13 mouse cellular contexts compared by ENCODE assay signal in genomic region chr6:144339554-144339953, GRCm38 (mm10).
DNase-seq lines count a peak whose midpoint lies in the region; ATAC-seq and TF ChIP-seq lines count a peak whose summit lies in the region.
"Had no signal": no experiment of that assay in that cellular context is flagged by ENCODE, and none has a peak within 500 bp of the region (broad histone marks: within the 10 kb centered on the region; RNA-seq: fewer than 3 reads in every experiment).

No protein-coding gene starts in this region.

- H3K4me1 ChIP-seq in hindbrain, postnatal 0 days (ENCODE audit: insufficient read depth, low read length), result no peaks in the 10 kb centered on the region
- H3K4me1 ChIP-seq in hindbrain, embryonic 13.5 days (replicated peaks), result peaks cover 13% of the 10 kb centered on the region
- H3K4me1 ChIP-seq in lung, embryonic 14.5 days (ENCODE audit: insufficient read depth), result no peaks in the 10 kb centered on the region; the same call in 1 of the 2 replicates
- no peaks in the 10 kb centered on the region for H3K4me1 ChIP-seq in MEL (ENCODE audit: control insufficient read depth in 1 of 2, insufficient read depth in 2 of 2, low read length in 2 of 2)
- H3K4me1 ChIP-seq: embryonic facial prominence, embryonic 13.5 days; kidney, embryonic 15.5 days; limb, embryonic 12.5 days had no signal

- H3K27me3 ChIP-seq in hindbrain, postnatal 0 days (ENCODE audit: insufficient read depth, low read length), result no peaks in the 10 kb centered on the region
- peaks cover 3% of the 10 kb centered on the region; the same call in 1 of the 2 replicates for H3K27me3 ChIP-seq in hindbrain, embryonic 13.5 days
- H3K27me3 ChIP-seq in lung, embryonic 14.5 days (ENCODE audit: insufficient read depth, low read length), result no peaks in the 10 kb centered on the region
- no peaks in the 10 kb centered on the region for H3K27me3 ChIP-seq in MEL (ENCODE audit: control insufficient read depth in 1 of 2, insufficient read depth in 2 of 2, low read length in 2 of 2)
- no peaks in the 10 kb centered on the region for H3K27me3 ChIP-seq in splenic B cell, adult 2 months (ENCODE audit: control insufficient read depth, insufficient read depth, low read length, poor library complexity, severe bottlenecking)
- H3K27me3 ChIP-seq: kidney, embryonic 15.5 days; limb, embryonic 12.5 days had no signal

- H3K9ac ChIP-seq in hindbrain, postnatal 0 days (replicated peaks; ENCODE audit: low read length), result no peak overlapping the region
- H3K9ac ChIP-seq in hindbrain, embryonic 13.5 days, result no peak overlapping the region
- no peak overlapping the region for H3K9ac ChIP-seq in lung, embryonic 14.5 days
- H3K9ac ChIP-seq in MEL (ENCODE audit: control insufficient read depth, low read depth, low read length, poor library complexity, severe bottlenecking), result no peak overlapping the region
- H3K9ac ChIP-seq: embryonic facial prominence, embryonic 13.5 days; hindbrain, embryonic 15.5 days; kidney, embryonic 15.5 days; limb, embryonic 12.5 days had no signal

- peak; percentile 49 for TF ChIP-seq CTCF in hindbrain, postnatal 0 days (IDR thresholded peaks at IDR 0.05; ENCODE audit: low read depth)
- TF ChIP-seq CTCF in lung, embryonic 14.5 days (IDR thresholded peaks at IDR 0.05; ENCODE audit: low read depth), result peak; percentile 53
- peak in 2 of 3 experiments; percentile 32 to 40; a peak in 4 of 6 replicates for TF ChIP-seq CTCF in MEL (IDR thresholded peaks at IDR 0.05 in 2 of 3, conservative IDR thresholded peaks at IDR 0.05 in 1 of 3; ENCODE audit: control insufficient read depth in 1 of 3, insufficient read depth in 1 of 3, low read depth in 2 of 3, low read length in 3 of 3, poor library complexity in 1 of 3, severe bottlenecking in 1 of 3)

- H3K36me3 ChIP-seq in hindbrain, postnatal 0 days (ENCODE audit: insufficient read depth, low read length), result no peaks in the 10 kb centered on the region
- H3K36me3 ChIP-seq in hindbrain, embryonic 13.5 days, result no peaks in the 10 kb centered on the region
- H3K36me3 ChIP-seq in lung, embryonic 14.5 days (ENCODE audit: insufficient read depth), result no peaks in the 10 kb centered on the region
- H3K36me3 ChIP-seq in MEL (ENCODE audit: control insufficient read depth in 1 of 2, insufficient read depth in 2 of 2, low read length in 2 of 2), result no peaks in the 10 kb centered on the region
- no peaks in the 10 kb centered on the region for H3K36me3 ChIP-seq in splenic B cell, adult 2 months (ENCODE audit: control insufficient read depth, insufficient read depth, low read length, poor library complexity, severe bottlenecking)
- H3K36me3 ChIP-seq: embryonic facial prominence, embryonic 13.5 days; hindbrain, embryonic 15.5 days; kidney, embryonic 15.5 days; limb, embryonic 12.5 days had no signal

- no peak for TF ChIP-seq POLR2A in MEL (IDR thresholded peaks at IDR 0.05; ENCODE audit: control insufficient read depth in 1 of 2, insufficient read depth in 1 of 2, low read depth in 1 of 2, low read length in 2 of 2, poor library complexity in 1 of 2)

- 97% methylated on average over 3 of the region's 3 CpGs for WGBS in hindbrain, postnatal 0 days
- WGBS in hindbrain, embryonic 13.5 days, result 97% methylated on average over 3 of the region's 3 CpGs
- 97% methylated on average over 3 of the region's 3 CpGs for WGBS in lung, embryonic 14.5 days

- no peaks in the 10 kb centered on the region for H3K79me2 ChIP-seq in MEL (ENCODE audit: control insufficient read depth, insufficient read depth, low read length, poor library complexity)

- H3K4me3 ChIP-seq in hindbrain, postnatal 0 days (ENCODE audit: low read length), result no peak overlapping the region
- no peak overlapping the region for H3K4me3 ChIP-seq in hindbrain, embryonic 13.5 days
- H3K4me3 ChIP-seq in lung, embryonic 14.5 days (ENCODE audit: low read depth, low read length), result no peak overlapping the region
- no peak overlapping the region for H3K4me3 ChIP-seq in MEL (ENCODE audit: control insufficient read depth in 1 of 2, insufficient read depth in 1 of 2, low read depth in 2 of 2, low read length in 2 of 2)
- H3K4me3 ChIP-seq: embryonic facial prominence, embryonic 13.5 days; hindbrain, embryonic 15.5 days; kidney, embryonic 15.5 days; limb, embryonic 12.5 days had no signal

- no peaks in the 10 kb centered on the region for H3K9me3 ChIP-seq in hindbrain, postnatal 0 days (ENCODE audit: low read length)
- peaks cover 3% of the 10 kb centered on the region; the same call in 1 of the 2 replicates for H3K9me3 ChIP-seq in hindbrain, embryonic 13.5 days
- H3K9me3 ChIP-seq in lung, embryonic 14.5 days (ENCODE audit: low read depth, low read length), result peaks cover 7% of the 10 kb centered on the region; the same call in 1 of the 2 replicates
- H3K9me3 ChIP-seq in MEL (replicated peaks; ENCODE audit: insufficient read depth, low read length), result no peaks in the 10 kb centered on the region
- H3K9me3 ChIP-seq: hindbrain, embryonic 15.5 days had no signal

- no peak; the same call in 1 of the 2 replicates for TF ChIP-seq RAD21 in MEL (IDR thresholded peaks at IDR 0.05; ENCODE audit: low read depth, low read length)

- DNase-seq in hindbrain, postnatal 0 days (ENCODE audit: low spot score), result no peak
- no peak for DNase-seq in lung, embryonic 14.5 days
- DNase-seq in lung, postnatal 25 days (ENCODE audit: low spot score), result no peak
- peak; percentile 14 for DNase-seq in MEL (ENCODE audit: low read depth, low spot score)
- peak; percentile 4 for DNase-seq in splenic B cell, adult 2 months (ENCODE audit: low read depth, low spot score)
- no peak for DNase-seq in thymus, postnatal 36 days
- DNase-seq: heart, adult 18-20 months had no signal

- H3K4me2 ChIP-seq in hindbrain, postnatal 0 days (ENCODE audit: low read depth, low read length), result no peak overlapping the region
- no peak overlapping the region for H3K4me2 ChIP-seq in hindbrain, embryonic 13.5 days
- H3K4me2 ChIP-seq in lung, embryonic 14.5 days, result no peak overlapping the region
- H3K4me2 ChIP-seq: embryonic facial prominence, embryonic 13.5 days; hindbrain, embryonic 15.5 days; kidney, embryonic 15.5 days; limb, embryonic 12.5 days; midbrain, embryonic 11.5 days had no signal

- TF ChIP-seq EP300 in MEL (IDR thresholded peaks at IDR 0.05; ENCODE audit: low read depth in 1 of 2, low read length in 2 of 2), result no peak

- ATAC-seq in hindbrain, postnatal 0 days, result no peak
- no peak for ATAC-seq in hindbrain, embryonic 13.5 days (ENCODE audit: low FRiP score)
- ATAC-seq in lung, embryonic 14.5 days (ENCODE audit: insufficient read depth), result no peak

- H3K27ac ChIP-seq in hindbrain, postnatal 0 days, result no peak overlapping the region
- H3K27ac ChIP-seq in hindbrain, embryonic 13.5 days, result no peak overlapping the region
- no peak overlapping the region for H3K27ac ChIP-seq in lung, embryonic 14.5 days (ENCODE audit: low read depth)
- H3K27ac ChIP-seq in MEL (ENCODE audit: control insufficient read depth, low read depth, low read length), result no peak overlapping the region
- H3K27ac ChIP-seq: embryonic facial prominence, embryonic 13.5 days; hindbrain, embryonic 15.5 days; kidney, embryonic 15.5 days; limb, embryonic 12.5 days had no signal

TF ChIP-seq in MEL, 35 proteins besides CTCF, POLR2A, EP300 and RAD21:
- TF ChIP-seq CHD1 (IDR thresholded peaks at IDR 0.05; ENCODE audit: low read depth, low read length) (no peak), SMC3 (IDR thresholded peaks at IDR 0.05; ENCODE audit: low read depth, low read length) (0 out of 2 replicates have a peak, but pooled peaks have one; percentile 9)

Comparison
In these comparisons a context has a peak if more than half of its experiments do, and no peak if none do; other contexts are left out.
1. DNase-seq: peak in MEL (single experiment) and splenic B cell, adult 2 months (single experiment); none in hindbrain, postnatal 0 days (single experiment), lung, embryonic 14.5 days (single experiment), lung, postnatal 25 days (single experiment) and thymus, postnatal 36 days (0 of 2).
2. Peak in every context shown above with its lines, with median percentiles within 50 percentile points of each other: CTCF ChIP-seq.